Mouse (Mus musculus) MEL (cell line): ENCODE results near the gene Mroh2a. TPM values are rescaled to one million over a fixed set of nuclear protein-coding genes. Genes with fewer than 3 reads are reported as not detected.

Source experiments
- DNase-seq: peaks from one replicate; pipeline ENCODE4 v3.0.0; 2011; ENCODE audit warnings: low read depth, low spot score
- H3K27ac ChIP-seq: 2 replicates; pipeline ENCODE4 v1.5.1; 2012; ENCODE audit warnings: low read depth, mild to moderate bottlenecking, control low read depth, low read length, moderate library complexity; ENCODE audit not compliant: control insufficient read depth
- H3K27me3 ChIP-seq, 2 experiments: fragments of 150-350 bp in 1 of 2; sonication (generic) in 1 of 2; 2 replicates each; pipeline ENCODE4 v1.6.1; 2012; ENCODE audit warnings: low read length in 2 of 2, mild to moderate bottlenecking in 2 of 2, improper control_type of control experiment in 1 of 2, moderate library complexity in 1 of 2; ENCODE audit not compliant: insufficient read depth in 2 of 2, control insufficient read depth in 1 of 2
- H3K36me3 ChIP-seq, 2 experiments: 2 replicates each; pipeline ENCODE4 v1.6.1; 2012 to 2014; ENCODE audit warnings: low read length in 2 of 2, improper control_type of control experiment in 1 of 2, inconsistent platforms in 1 of 2, mild to moderate bottlenecking in 1 of 2; ENCODE audit not compliant: insufficient read depth in 2 of 2, control insufficient read depth in 1 of 2
- H3K4me1 ChIP-seq, 2 experiments: fragments of 150-350 bp in 1 of 2; sonication (generic) in 1 of 2; 2 replicates each; pipeline ENCODE4 v1.6.1; 2012; ENCODE audit warnings: low read length in 2 of 2, improper control_type of control experiment in 1 of 2, mild to moderate bottlenecking in 1 of 2; ENCODE audit not compliant: insufficient read depth in 2 of 2, control insufficient read depth in 1 of 2
- H3K4me3 ChIP-seq, 2 experiments: fragments of 150-350 bp in 1 of 2; sonication (generic) in 1 of 2; 2 replicates each; pipeline ENCODE4 v1.5.1; 2012; ENCODE audit warnings: low read depth in 2 of 2, low read length in 2 of 2, mild to moderate bottlenecking in 2 of 2, moderate library complexity in 2 of 2, control low read depth in 1 of 2, improper control_type of control experiment in 1 of 2; ENCODE audit not compliant: control insufficient read depth in 1 of 2, insufficient read depth in 1 of 2
- H3K79me2 ChIP-seq: 2 replicates; pipeline ENCODE4 v1.6.1; 2012; ENCODE audit warnings: mild to moderate bottlenecking, low read length, moderate library complexity; ENCODE audit not compliant: control insufficient read depth, poor library complexity, insufficient read depth
- H3K9ac ChIP-seq: 2 replicates; pipeline ENCODE4 v1.6.1; 2012; ENCODE audit warnings: low read depth, mild to moderate bottlenecking, control low read depth, low read length, moderate library complexity; ENCODE audit not compliant: control insufficient read depth, poor library complexity, severe bottlenecking
- H3K9me3 ChIP-seq: fragments of 150-350 bp; sonication (generic); replicated peaks from 2 replicates; pipeline ENCODE4 v1.6.1; 2012; ENCODE audit warnings: mild to moderate bottlenecking, low read length, improper control_type of control experiment, moderate library complexity; ENCODE audit not compliant: insufficient read depth
- CHD1 ChIP-seq: IDR thresholded peaks from 2 replicates; pipeline ENCODE4 v1.6.1; 2012; ENCODE audit warnings: low read depth, mild to moderate bottlenecking, inconsistent platforms, low read length, improper control_type of control experiment
- CHD2 ChIP-seq: IDR thresholded peaks from 2 replicates; pipeline ENCODE4 v1.6.1; 2011; ENCODE audit warnings: low read length, improper control_type of control experiment
- CTCF ChIP-seq, 3 experiments: IDR thresholded peaks in 2 of 3; conservative IDR thresholded peaks in 1 of 3; 2 replicates each; pipeline ENCODE4 v1.5.1; 2011 to 2012; ENCODE audit warnings: low read length in 3 of 3, low read depth in 2 of 3, mild to moderate bottlenecking in 2 of 3, improper control_type of control experiment in 1 of 3, inconsistent platforms in 1 of 3, mixed read lengths in 1 of 3, moderate library complexity in 1 of 3; ENCODE audit not compliant: control insufficient read depth in 1 of 3, insufficient read depth in 1 of 3, poor library complexity in 1 of 3, severe bottlenecking in 1 of 3
- E2F4 ChIP-seq: IDR thresholded peaks from 2 replicates; pipeline ENCODE4 v1.6.1; 2011; ENCODE audit warnings: low read depth, low read length, improper control_type of control experiment, borderline replicate concordance
- ELF1 ChIP-seq: IDR thresholded peaks from 2 replicates; pipeline ENCODE4 v1.6.1; 2014; ENCODE audit warnings: low read depth, mild to moderate bottlenecking, inconsistent platforms, low read length, improper control_type of control experiment, moderate library complexity
- ETS1 ChIP-seq: IDR thresholded peaks from 2 replicates; pipeline ENCODE4 v1.6.1; 2012; ENCODE audit warnings: low read depth, mild to moderate bottlenecking, inconsistent platforms, low read length, improper control_type of control experiment, moderate library complexity
- GATA1 ChIP-seq: IDR thresholded peaks from 2 replicates; pipeline ENCODE4 v1.6.1; 2011; ENCODE audit warnings: low read depth, low read length, improper control_type of control experiment
- HCFC1 ChIP-seq: IDR thresholded peaks from 2 replicates; pipeline ENCODE4 v1.6.1; 2012; ENCODE audit warnings: low read depth, mild to moderate bottlenecking, inconsistent platforms, low read length, improper control_type of control experiment, moderate library complexity
- JUND ChIP-seq: IDR thresholded peaks from 2 replicates; pipeline ENCODE4 v1.6.1; 2011; ENCODE audit warnings: low read depth, mild to moderate bottlenecking, improper control_type of control experiment, low read length
- KAT2A ChIP-seq: conservative IDR thresholded peaks from 2 replicates; pipeline ENCODE4 v1.6.1; 2012; ENCODE audit warnings: low read depth, low read length, improper control_type of control experiment, inconsistent platforms
- MAFK ChIP-seq: IDR thresholded peaks from 2 replicates; pipeline ENCODE4 v1.6.1; 2011; ENCODE audit warnings: low read depth, mild to moderate bottlenecking, low read length, improper control_type of control experiment, borderline replicate concordance
- MAZ ChIP-seq: IDR thresholded peaks from 2 replicates; pipeline ENCODE4 v1.6.1; 2012; ENCODE audit warnings: low read depth, mild to moderate bottlenecking, inconsistent platforms, low read length, improper control_type of control experiment
- MEF2A ChIP-seq: IDR thresholded peaks from 2 replicates; pipeline ENCODE4 v1.6.1; 2014; ENCODE audit warnings: low read depth, mild to moderate bottlenecking, inconsistent platforms, low read length, improper control_type of control experiment; ENCODE audit not compliant: poor library complexity, insufficient replicate concordance, severe bottlenecking; ENCODE audit errors: extremely low read depth
- MXI1 ChIP-seq: IDR thresholded peaks from 2 replicates; pipeline ENCODE4 v1.6.1; 2011; ENCODE audit warnings: mild to moderate bottlenecking, low read depth, low read length, improper control_type of control experiment
- NELFE ChIP-seq: IDR thresholded peaks from 2 replicates; pipeline ENCODE4 v1.6.1; 2011; ENCODE audit warnings: low read depth, low read length, improper control_type of control experiment
- NRF1 ChIP-seq: IDR thresholded peaks from 2 replicates; pipeline ENCODE4 v1.6.1; 2014; ENCODE audit warnings: low read depth, mild to moderate bottlenecking, inconsistent platforms, low read length, improper control_type of control experiment, moderate library complexity; ENCODE audit not compliant: poor library complexity, insufficient read depth, severe bottlenecking
- POLR2AphosphoS2 ChIP-seq: IDR thresholded peaks from 2 replicates; pipeline ENCODE4 v1.6.1; 2011; ENCODE audit warnings: low read length, improper control_type of control experiment
- POLR2AphosphoS5 ChIP-seq: IDR thresholded peaks from 2 replicates; pipeline ENCODE4 v1.6.1; 2012; ENCODE audit warnings: low read depth, borderline replicate concordance, mild to moderate bottlenecking, inconsistent platforms, low read length, moderate library complexity, mixed read lengths
- RAD21 ChIP-seq: IDR thresholded peaks from 2 replicates; pipeline ENCODE4 v1.6.1; 2011; ENCODE audit warnings: mild to moderate bottlenecking, low read depth, low read length, improper control_type of control experiment
- RCOR1 ChIP-seq: IDR thresholded peaks from 2 replicates; pipeline ENCODE4 v1.6.1; 2012; ENCODE audit warnings: low read depth, mild to moderate bottlenecking, inconsistent platforms, low read length, improper control_type of control experiment
- SIN3A ChIP-seq: IDR thresholded peaks from 2 replicates; pipeline ENCODE4 v1.6.1; 2012; ENCODE audit warnings: low read length, improper control_type of control experiment, inconsistent platforms
- SMC3 ChIP-seq: IDR thresholded peaks from 2 replicates; pipeline ENCODE4 v1.6.1; 2011; ENCODE audit warnings: low read depth, low read length, improper control_type of control experiment
- UBTF ChIP-seq: IDR thresholded peaks from 2 replicates; pipeline ENCODE4 v1.6.1; 2012; ENCODE audit warnings: low read depth, mild to moderate bottlenecking, inconsistent platforms, low read length, improper control_type of control experiment, moderate library complexity, borderline replicate concordance; ENCODE audit not compliant: insufficient read depth
- USF2 ChIP-seq, 2 experiments: IDR thresholded peaks; 2 replicates each; pipeline ENCODE4 v1.6.1; 2011 to 2012; ENCODE audit warnings: improper control_type of control experiment in 2 of 2, low read length in 2 of 2, borderline replicate concordance in 1 of 2, inconsistent platforms in 1 of 2, low read depth in 1 of 2, mild to moderate bottlenecking in 1 of 2; ENCODE audit not compliant: insufficient read depth in 1 of 2
- ZKSCAN1 ChIP-seq: IDR thresholded peaks from 2 replicates; pipeline ENCODE4 v1.6.1; 2012; ENCODE audit warnings: low read depth, mild to moderate bottlenecking, inconsistent platforms, low read length, improper control_type of control experiment, moderate library complexity
- ZMIZ1 ChIP-seq: IDR thresholded peaks from 2 replicates; pipeline ENCODE4 v1.6.1; 2012; ENCODE audit warnings: low read depth, mild to moderate bottlenecking, inconsistent platforms, low read length, improper control_type of control experiment, moderate library complexity
- polyA plus RNA-seq, 2 experiments: library from polyadenylated mRNA; stranded (reverse) in 1 of 2; unstranded in 1 of 2; fragments of >175 nt in 1 of 2; fragments of >200 nt in 1 of 2; gene quantifications; 2 replicates each; pipeline versions ENCODE4 v1.2.1 to v1.2.4; 2012; ENCODE audit warnings: low replicate concordance in 2 of 2, low read depth in 1 of 2; ENCODE audit not compliant: insufficient read length in 2 of 2, insufficient read depth in 1 of 2, missing spikeins in 1 of 2
- total RNA-seq: library from RNA; depleted of rRNA; stranded (reverse); fragments of 300-350 nt; gene quantifications from 2 replicates; pipeline ENCODE4 v1.2.3, GENCODE M21; 2012

Mroh2a gene
- total and polyA plus RNA-seq, 3 experiments: 0.27 to 2.5 TPM; not detected in 1

- H3K27ac ChIP-seq: no peak overlapping the region
- peak; percentile 6 for DNase-seq
- no peaks in the 10 kb centered on the region for H3K36me3 ChIP-seq
- TF ChIP-seq GATA1: no peak
- no peaks in the 10 kb centered on the region for H3K79me2 ChIP-seq
- H3K27me3 ChIP-seq: no peaks in the 10 kb centered on the region
- H3K9ac ChIP-seq: no peak overlapping the region
- H3K4me3 ChIP-seq: no peak overlapping the region
- no peaks in the 10 kb centered on the region for H3K4me1 ChIP-seq
- H3K9me3 ChIP-seq: no peaks in the 10 kb centered on the region
Measured at GRCm38 (mm10) chr1:88218051-88218450, 8.7 kb upstream of the Mroh2a start.

DNA sequence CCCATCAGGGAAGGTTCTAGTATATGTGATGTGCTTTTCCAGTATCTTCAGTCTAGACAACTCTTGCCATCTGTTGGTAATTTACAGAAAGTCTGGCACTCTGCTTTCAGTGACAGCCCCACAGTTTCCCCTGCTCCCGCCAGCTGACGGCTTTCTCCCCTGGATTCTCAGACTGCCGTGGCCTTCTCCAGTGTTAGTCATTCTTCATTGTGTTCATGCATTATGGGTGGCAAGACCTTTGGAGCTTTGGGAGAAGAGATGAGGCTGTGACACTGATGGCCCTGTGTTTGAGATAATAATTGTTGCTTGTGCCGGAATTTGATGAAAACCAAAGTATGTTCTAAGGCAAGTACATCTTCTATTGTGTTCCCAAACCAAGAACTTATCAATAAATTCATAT, 8.2 kb upstream of the Mroh2a start:
- DNase-seq: peak; percentile 3
- Histone ChIP-seq H3K4me1 (no peaks in the 10 kb centered on the region), H3K4me3 (no peak overlapping the region), H3K36me3 (no peaks in the 10 kb centered on the region), H3K79me2 (no peaks in the 10 kb centered on the region), H3K9ac (no peak overlapping the region), H3K9me3 (no peaks in the 10 kb centered on the region), H3K27me3 (no peaks in the 10 kb centered on the region), H3K27ac (no peak overlapping the region)
- TF ChIP-seq CHD1 (no peak), MAZ (no peak), ZMIZ1 (no peak), UBTF (no peak), HCFC1 (no peak), SIN3A (no peak), E2F4 (no peak), GATA1 (no peak), ETS1 (no peak), MEF2A (no peak)

DNA sequence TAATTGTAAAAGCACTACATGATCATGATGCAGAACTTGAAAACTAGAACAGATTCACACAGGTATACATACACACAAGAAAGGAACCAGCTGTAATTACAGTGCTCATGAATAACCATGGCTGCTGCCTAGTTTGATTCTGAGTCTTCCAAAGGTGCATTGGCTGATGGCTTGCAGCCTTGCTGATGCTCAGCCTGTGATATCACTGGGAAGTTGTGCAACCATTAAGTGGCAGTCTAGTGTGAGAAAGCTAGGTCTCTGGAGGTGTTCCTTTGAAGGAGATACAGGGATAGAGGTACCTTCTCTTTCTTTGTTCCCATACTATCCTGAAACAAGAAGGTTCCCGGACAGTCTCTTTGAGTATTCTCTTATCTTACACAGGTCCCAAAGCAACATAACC, 7.7 kb upstream of the Mroh2a start:
- H3K36me3 ChIP-seq: no peaks in the 10 kb centered on the region
- H3K4me1 ChIP-seq: no peaks in the 10 kb centered on the region
- DNase-seq: no peak
- H3K9me3 ChIP-seq: no peaks in the 10 kb centered on the region
- H3K4me3 ChIP-seq: no peak overlapping the region
- H3K9ac ChIP-seq: no peak overlapping the region
- H3K27me3 ChIP-seq: no peaks in the 10 kb centered on the region
- no peaks in the 10 kb centered on the region for H3K79me2 ChIP-seq
- no peak overlapping the region for H3K27ac ChIP-seq
- no peak for TF ChIP-seq NRF1
- no peak for TF ChIP-seq USF2 (IDR thresholded peaks at IDR 0.05; ENCODE audit: borderline replicate concordance in 1 of 2, insufficient read depth in 1 of 2, low read depth in 1 of 2, low read length in 2 of 2)
- TF ChIP-seq CHD2: no peak
- TF ChIP-seq MEF2A: no peak
- TF ChIP-seq E2F4: no peak
- no peak for TF ChIP-seq MXI1
- no peak for TF ChIP-seq UBTF
- no peak for TF ChIP-seq POLR2AphosphoS2
- no peak for TF ChIP-seq JUND
- no peak for TF ChIP-seq ZKSCAN1
- TF ChIP-seq POLR2AphosphoS5: no peak
- TF ChIP-seq RCOR1: no peak
- TF ChIP-seq MAFK: no peak
- TF ChIP-seq NELFE: no peak
- no peak for TF ChIP-seq KAT2A
- TF ChIP-seq SMC3: no peak
- no peak for TF ChIP-seq RAD21
- TF ChIP-seq CTCF (IDR thresholded peaks at IDR 0.05 in 2 of 3, conservative IDR thresholded peaks at IDR 0.05 in 1 of 3; ENCODE audit: control insufficient read depth in 1 of 3, insufficient read depth in 1 of 3, low read depth in 2 of 3, low read length in 3 of 3, poor library complexity in 1 of 3, severe bottlenecking in 1 of 3): no peak
- no peak for TF ChIP-seq ELF1
